Mouse (Mus musculus) small intestine, adult 2 months (tissue): Measurements from ENCODE around the gene Slc22a23.

ENCODE experiments used
- CTCF ChIP-seq: fragments of 200-500 bp; IDR thresholded peaks from 2 replicates; pipeline ENCODE4 v1.5.1; 2012; ENCODE audit warnings: low read depth, mild to moderate bottlenecking, control low read depth, inconsistent platforms, low read length, moderate library complexity, mixed read lengths; ENCODE audit not compliant: insufficient replicate concordance, insufficient read length; ENCODE audit errors: extremely low read depth
- POLR2A ChIP-seq: fragments of 200-500 bp; IDR thresholded peaks from 2 replicates; pipeline ENCODE4 v1.6.1; 2012; ENCODE audit warnings: low read depth, mild to moderate bottlenecking, control low read depth, inconsistent platforms, low read length, moderate library complexity

DNA sequence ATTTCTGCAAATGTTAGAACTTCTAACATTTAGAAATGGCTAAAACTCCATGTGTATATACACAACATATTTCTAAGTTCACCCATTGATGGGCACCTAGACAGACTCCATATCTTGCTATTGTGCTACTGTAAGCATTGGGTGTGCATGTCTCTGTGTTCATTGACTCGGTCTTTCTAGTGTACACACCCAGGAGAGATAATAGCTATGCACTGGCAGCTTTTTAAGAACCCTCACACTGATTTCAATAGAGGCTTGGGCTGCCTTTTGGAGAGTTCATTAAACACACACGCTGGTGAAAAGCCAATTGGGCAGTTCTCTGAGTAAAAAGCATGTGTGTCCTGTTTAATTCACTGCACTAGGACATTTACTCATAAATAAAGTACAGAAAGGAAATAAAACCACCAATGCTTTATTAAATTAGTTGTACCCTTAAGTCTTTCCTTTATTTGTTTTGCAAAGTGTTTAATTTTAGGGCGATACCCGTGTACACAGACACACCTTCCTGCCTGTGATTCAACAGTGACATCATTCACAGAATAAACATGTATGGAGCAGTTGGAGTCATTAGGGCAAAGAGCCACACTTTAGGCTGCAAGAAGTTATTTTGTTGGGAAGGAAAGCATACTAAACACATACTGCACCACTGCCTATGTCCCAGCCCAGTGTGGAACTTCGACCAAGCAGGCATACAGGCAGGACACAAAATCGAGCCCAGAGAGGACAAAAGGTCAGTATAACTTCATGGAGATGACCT, 137.1 kb downstream of the Slc22a23 start:
- no peak for TF ChIP-seq CTCF
- TF ChIP-seq POLR2A, result no peak
